Mouse (Mus musculus) bone marrow, adult 2 months (tissue): ENCODE results near the gene Lrrc8b. TPM values are rescaled to one million over a fixed set of nuclear protein-coding genes. Genes with fewer than 3 reads are reported as not detected.
A peak's percentile ranks its signal among the peaks of the same experiment; 100 is the strongest.

Experiments used
- H3K27ac ChIP-seq: fragments of 200-500 bp; 2 replicates; pipeline ENCODE4 v1.5.1; 2012; ENCODE audit warnings: low read depth, mild to moderate bottlenecking, control low read depth, inconsistent platforms, low read length; ENCODE audit not compliant: control insufficient read depth, poor library complexity, insufficient read depth
- H3K4me1 ChIP-seq: fragments of 200-500 bp; 2 replicates; pipeline ENCODE4 v1.6.1; 2011; ENCODE audit warnings: low read length; ENCODE audit not compliant: control insufficient read depth, insufficient read depth
- H3K4me3 ChIP-seq: fragments of 200-500 bp; replicated peaks from 2 replicates; pipeline ENCODE3; 2011; ENCODE audit warnings: mild to moderate bottlenecking, low read depth, low read length, control low read depth; ENCODE audit not compliant: control insufficient read depth
- CTCF ChIP-seq: fragments of 200-500 bp; IDR thresholded peaks from 2 replicates; pipeline ENCODE4 v1.5.1; 2011; ENCODE audit warnings: low read length, control low read depth; ENCODE audit not compliant: control insufficient read depth, insufficient read depth
- POLR2A ChIP-seq: fragments of 200-500 bp; IDR thresholded peaks from 2 replicates; pipeline ENCODE4 v1.6.1; 2011; ENCODE audit warnings: low read depth, mild to moderate bottlenecking, control low read depth, low read length, borderline replicate concordance; ENCODE audit not compliant: control insufficient read depth
- WGBS: fragments of 180-500 bp; shearing (Covaris S2); methylation state at CpG from one replicate; pipeline ENCODE4 v1.1.7; 2018; 5-methylcytosine and 5-hydroxymethylcytosine counted together
- polyA plus RNA-seq: library from polyadenylated mRNA; stranded (reverse); fragments of >200 nt; gene quantifications from 2 replicates; pipeline ENCODE4 v1.2.4, GENCODE M21; 2011; ENCODE audit warnings: low replicate concordance; ENCODE audit not compliant: missing spikeins, insufficient read depth, insufficient read length

The Lrrc8b gene
- polyA plus RNA-seq, 1 experiment, result 2.4 TPM

DNA sequence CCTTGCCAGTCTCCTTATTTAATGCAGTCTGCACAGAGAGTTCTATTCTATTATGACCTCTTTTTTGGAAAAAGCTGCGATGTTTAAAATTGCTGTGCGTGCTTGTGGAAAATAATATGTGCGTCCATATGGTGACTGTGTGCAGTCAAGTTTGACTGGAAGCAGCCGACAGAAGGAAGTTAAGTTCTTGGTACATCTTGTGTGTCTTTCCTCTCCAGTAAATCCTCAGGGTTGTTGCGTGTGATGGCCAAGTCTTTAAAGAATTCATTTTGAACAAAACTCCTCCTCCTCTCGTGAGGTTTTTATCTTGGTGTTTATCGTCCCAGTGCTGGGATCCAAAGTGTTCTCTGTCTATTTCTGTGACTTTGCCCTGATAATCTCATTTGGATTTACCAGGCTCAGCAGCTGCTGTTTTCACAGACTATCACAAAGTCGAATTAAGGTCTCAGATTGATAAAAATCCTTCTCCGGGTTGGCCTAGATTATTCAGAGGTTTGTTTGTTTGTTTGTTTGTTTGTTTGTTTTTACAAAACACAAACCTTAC lies 25.5 kb downstream of the Lrrc8b start:
- no peak overlapping the region for H3K4me3 ChIP-seq
- WGBS, result 60% methylated on average over 9 of the region's 9 CpGs
- H3K4me1 ChIP-seq, result peaks cover 2% of the 10 kb centered on the region
- no peak overlapping the region for H3K27ac ChIP-seq
- TF ChIP-seq CTCF, result no peak
- TF ChIP-seq POLR2A, result no peak

DNA sequence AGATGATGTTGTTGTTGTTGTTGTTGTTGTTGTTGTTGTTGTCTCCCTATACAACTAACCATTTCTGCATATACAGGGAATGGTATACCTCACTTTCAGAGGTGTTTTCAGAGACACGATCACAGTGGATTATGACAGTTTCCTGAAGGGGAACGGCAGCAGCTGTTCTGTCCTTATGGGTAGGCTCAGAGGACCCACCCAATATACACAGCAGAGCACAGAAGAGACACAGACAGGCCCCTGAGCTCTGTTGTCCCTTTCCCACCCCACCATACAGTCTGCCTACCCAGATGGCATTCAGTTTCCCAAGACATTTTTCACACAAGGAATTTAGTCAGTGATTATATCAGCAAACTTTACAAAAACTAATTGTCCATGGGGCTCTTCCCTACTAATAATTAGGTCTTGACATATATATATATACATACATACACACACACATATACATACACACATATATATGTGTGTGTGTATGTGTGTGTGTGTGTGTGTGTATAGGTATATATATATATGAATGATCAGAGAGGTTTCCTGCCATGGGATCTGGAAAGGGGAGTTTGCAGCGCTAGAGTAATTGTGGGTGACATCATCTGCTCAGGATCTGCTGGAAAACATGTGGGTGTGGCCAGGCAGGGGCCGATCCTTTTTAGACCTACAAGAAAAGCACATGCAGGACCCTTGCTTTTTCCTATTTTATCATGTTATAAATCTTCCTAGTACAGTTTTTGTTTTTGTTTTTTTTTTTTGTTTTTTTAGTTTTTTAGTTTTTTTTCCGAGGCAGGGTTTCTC lies 26.8 kb downstream of the Lrrc8b start:
- peaks cover 2% of the 10 kb centered on the region for H3K4me1 ChIP-seq
- TF ChIP-seq CTCF, result no peak
- TF ChIP-seq POLR2A, result no peak
- H3K27ac ChIP-seq, result no peak overlapping the region
- WGBS, result 38% methylated on average over 5 of the region's 5 CpGs
- H3K4me3 ChIP-seq, result no peak overlapping the region

DNA sequence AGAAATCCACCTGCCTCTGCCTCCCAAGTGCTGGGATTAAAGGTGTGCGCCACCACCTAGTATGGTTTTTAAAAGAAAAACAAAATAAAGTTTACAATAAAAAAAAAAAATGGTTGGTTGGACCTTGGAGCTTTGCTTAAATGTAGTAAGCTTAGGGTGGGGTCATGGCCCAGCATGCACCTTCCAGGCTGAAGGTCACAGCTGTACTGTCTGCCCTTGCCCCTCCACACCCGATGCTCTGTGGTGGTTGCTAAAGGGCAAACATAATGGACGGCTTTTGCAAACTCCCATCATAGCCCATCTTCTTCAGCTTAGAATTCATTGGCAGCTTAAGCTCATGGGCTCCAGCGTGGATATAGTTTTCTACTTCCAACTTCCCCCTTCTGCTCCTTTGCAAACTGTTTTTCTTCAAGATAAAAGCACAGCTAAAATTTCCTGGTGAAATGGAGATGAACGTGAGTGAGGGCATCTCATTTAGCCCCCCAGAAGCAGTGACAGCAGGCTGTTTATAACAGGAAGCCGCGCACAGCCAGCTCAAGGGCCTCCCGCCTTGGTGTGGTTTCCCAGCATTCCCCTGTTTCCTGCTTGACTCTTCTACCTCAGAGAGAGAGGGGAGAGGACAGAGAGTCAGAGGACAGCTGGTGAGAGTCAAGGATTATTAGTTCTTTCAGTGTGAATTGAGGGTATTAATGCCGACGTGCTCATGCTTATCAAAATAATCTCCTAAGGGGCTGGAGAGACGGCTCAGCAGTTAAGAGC lies 27.7 kb downstream of the Lrrc8b start:
- H3K27ac ChIP-seq, result 0 out of 2 replicates have a peak overlapping the region, but pooled peaks have one; percentile 29
- H3K4me1 ChIP-seq, result peaks cover 2% of the 10 kb centered on the region
- TF ChIP-seq CTCF, result no peak
- TF ChIP-seq POLR2A, result no peak
- H3K4me3 ChIP-seq, result no peak overlapping the region
- 10% methylated on average over 11 of the region's 11 CpGs for whole genome bisulfite sequencing

- H3K27ac ChIP-seq, result no peak overlapping the region
- 30% methylated on average over 6 of the region's 6 CpGs for WGBS
- TF ChIP-seq POLR2A (no peak), CTCF (no peak)
- no peak overlapping the region for H3K4me3 ChIP-seq
- peaks cover 2% of the 10 kb centered on the region for H3K4me1 ChIP-seq
These were observed 30.1 kb downstream of the Lrrc8b start for GRCm38 (mm10) chr5:105445686-105446085.

GRCm38 (mm10) chr5:105454105-105454504 lies 38.5 kb downstream of the Lrrc8b start:
- WGBS, result 53% methylated on average over 1 of the region's 1 CpGs
- Histone ChIP-seq H3K4me3 (no peak overlapping the region), H3K27ac (no peak overlapping the region), H3K4me1 (peaks cover 1% of the 10 kb centered on the region; the same call in 1 of the 2 replicates)
- TF ChIP-seq CTCF, result no peak
- no peak for TF ChIP-seq POLR2A

DNA sequence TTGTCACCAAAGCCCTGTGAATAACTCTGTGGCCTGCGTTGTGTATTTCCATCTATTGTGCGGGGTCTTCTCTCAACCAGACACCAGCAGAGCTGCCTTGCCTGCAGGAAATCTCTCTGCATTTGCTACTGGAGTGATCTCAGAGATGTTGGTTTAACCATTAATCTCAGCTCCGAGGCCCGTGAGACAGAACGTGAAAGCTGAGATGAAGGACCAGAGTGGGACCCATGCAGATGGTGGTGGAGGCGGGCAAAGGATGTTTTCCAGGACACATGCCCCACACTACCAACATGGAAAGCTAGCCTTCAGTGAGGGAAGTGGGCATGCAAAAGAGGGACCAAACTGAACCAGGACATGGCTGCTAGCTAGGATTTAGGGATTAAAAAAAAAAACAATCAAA lies 43.5 kb downstream of the Lrrc8b start:
- no peak for TF ChIP-seq CTCF
- TF ChIP-seq POLR2A, result no peak
- H3K4me3 ChIP-seq, result no peak overlapping the region
- 86% methylated on average over 6 of the region's 6 CpGs for WGBS
- no peaks in the 10 kb centered on the region for H3K4me1 ChIP-seq
- H3K27ac ChIP-seq, result no peak overlapping the region

DNA sequence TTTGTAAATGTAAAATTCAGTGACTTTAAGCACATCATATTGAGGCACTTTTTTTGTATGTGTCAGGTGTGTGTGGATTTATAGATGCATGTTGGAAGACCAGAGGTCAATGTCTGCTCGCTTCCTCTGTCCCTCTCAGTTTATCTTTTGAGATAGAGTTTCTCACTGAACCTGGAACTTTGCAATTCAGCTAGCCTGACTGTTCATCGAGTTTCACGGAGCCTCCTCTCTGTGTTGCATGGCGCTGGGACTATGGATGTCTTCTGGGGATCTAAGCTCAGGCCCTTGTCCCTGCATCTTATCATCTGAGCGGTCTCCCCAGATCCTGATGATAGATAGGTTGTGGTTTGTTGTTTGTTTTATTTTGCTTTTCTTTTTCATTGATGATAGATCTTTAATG lies 45.0 kb downstream of the Lrrc8b start:
- Histone ChIP-seq H3K4me3 (no peak overlapping the region), H3K4me1 (no peaks in the 10 kb centered on the region), H3K27ac (no peak overlapping the region)
- no peak for TF ChIP-seq POLR2A
- no peak for TF ChIP-seq CTCF
- 85% methylated on average over 5 of the region's 5 CpGs for WGBS

DNA sequence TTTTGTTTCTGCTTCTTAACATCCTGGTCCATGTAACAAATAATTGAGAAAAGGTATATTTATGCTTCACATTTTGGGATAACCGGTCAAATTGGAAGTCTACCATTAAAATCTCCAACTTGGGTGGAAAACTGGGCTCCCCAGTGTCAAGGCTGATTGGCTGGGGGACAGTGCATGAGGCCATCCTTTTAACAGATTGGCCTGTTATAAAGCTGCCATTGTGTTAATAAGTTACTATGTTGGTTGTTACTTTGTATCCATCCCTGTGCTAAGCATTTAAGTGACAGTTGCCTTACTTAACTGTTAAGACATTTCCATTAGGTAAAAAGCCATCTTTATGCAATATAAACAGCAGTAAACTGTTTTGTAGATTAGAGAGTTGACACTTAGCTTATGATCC lies 45.5 kb downstream of the Lrrc8b start:
- TF ChIP-seq POLR2A, result no peak
- TF ChIP-seq CTCF, result no peak
- 93% methylated on average over 1 of the region's 1 CpGs for WGBS
- H3K27ac ChIP-seq, result no peak overlapping the region
- no peaks in the 10 kb centered on the region for H3K4me1 ChIP-seq
- no peak overlapping the region for H3K4me3 ChIP-seq
